Mouse (Mus musculus): ENCODE data around the gene BC048562.

Gene BC048562

DNA sequence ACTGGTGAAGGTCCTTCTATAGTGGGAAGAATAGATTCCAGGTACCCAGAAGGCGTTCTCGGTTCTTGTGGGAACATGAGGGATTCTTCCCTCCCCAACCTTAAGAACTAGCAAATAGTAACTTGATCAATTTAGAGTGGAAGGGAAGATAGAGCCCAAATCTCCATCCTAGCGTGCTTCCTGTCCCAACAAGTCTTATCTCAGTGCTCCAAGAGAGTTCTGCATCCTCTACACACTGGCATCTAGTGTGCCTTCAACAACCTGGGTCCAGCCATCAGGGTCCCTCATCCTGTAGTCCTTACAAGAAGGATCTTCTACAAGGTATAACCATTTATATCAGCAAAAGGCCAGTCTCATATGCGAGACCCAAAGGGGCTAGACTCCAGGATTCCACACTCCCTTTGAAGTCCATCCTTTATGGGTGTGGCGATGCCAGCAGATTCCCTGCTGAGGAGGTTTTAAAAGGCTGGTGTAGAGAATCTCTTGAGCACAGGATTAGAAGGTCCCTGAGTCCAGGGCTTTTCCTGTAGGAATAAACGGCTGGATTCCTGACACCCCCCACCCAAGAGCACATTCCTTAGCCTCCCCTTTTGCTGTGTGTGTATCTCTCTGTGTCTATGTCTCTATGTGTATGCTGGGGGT is 15.4 kb downstream of the BC048562 start:
- DNase-seq: no peak

DNA sequence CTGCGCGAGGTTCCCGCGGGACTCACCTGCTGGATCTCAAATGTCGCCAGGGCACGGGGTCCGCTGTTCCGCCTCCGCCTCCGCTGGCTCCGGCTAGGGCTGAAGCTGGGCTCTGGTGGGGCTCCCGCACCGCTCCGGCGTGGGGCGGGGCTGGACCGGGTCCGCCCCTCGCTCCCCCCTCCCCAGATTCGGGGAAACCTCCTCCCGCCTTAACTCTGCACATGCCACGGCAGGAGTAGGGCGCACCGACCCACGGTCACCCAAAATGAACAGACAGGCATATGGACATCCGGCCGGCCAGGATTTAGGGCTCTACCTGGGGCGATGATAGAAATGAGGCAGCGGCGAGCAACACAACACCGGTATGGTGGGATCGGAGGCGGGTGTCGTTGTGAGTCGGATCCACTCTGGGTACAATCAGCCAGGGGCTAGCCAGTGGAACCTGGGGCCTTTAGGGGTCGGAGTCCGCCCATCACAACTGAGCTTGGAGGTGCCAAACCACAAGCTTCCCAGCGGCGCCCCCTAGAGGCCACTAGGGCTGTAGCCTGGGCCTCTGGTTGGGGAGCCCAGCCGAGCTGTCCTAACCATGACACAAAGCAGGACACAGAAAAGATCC is 16.1 kb downstream of the BC048562 start:
- peak; percentile 78 for DNase-seq

DNA sequence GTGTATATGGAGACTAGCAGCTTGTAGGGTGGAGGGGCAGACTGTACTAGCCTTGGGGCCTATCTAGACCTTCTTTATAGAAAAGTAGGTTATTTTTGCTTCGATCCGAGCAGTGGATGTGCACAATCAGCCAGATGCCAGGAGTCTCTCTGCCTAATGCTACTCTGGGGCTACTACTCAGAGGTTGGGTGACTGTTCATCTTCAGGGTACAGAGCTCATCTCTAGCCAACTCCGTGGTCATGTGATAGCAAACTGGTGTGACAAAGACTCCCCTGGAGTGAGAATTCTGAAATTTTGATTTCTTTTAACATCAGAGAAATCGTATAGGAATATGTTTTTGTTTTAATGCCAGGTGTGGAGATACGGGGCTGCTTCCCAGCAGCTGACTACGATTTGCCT is 16.6 kb downstream of the BC048562 start:
- DNase-seq: no peak

DNA sequence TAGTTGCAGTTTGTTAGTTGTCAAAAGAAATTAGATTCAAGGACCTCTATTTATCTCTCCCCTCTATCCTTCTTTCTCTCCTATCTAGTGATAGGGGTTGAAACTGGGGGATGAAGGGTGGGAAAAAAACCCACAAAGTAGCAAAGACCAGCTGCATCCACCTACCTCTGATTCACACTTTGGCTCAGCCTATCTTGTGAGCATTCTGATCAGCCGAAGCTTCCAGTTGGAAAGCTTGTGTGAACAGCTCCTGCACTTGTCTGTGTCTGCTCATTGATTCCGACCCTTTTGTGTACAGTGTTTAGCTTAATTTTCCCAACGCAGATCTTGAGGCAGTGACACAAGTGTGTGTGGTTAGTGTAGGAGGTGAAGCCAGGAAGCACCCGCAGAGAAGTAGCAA is 17.2 kb downstream of the BC048562 start:
- no peak for DNase-seq

DNA sequence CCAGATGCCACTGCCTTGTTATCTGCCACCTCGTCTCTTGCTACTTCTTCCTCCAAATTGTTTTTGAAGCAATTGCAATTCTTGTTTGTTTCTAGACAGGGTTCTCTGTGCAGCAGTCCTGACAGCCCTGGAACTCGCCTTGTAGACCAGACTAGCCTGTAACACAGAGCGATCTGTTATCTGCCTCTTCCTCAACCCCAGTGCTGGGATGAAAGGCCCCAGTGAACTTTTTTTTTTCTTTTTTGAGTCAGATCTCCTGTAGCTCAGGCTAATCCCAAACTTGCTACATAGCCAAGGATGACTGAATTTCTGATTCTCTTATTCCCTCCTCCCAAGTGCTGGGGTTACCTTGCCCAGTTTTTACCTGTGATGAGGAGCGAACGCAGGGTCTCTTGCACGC is 18.1 kb downstream of the BC048562 start:
- DNase-seq: no peak

DNA sequence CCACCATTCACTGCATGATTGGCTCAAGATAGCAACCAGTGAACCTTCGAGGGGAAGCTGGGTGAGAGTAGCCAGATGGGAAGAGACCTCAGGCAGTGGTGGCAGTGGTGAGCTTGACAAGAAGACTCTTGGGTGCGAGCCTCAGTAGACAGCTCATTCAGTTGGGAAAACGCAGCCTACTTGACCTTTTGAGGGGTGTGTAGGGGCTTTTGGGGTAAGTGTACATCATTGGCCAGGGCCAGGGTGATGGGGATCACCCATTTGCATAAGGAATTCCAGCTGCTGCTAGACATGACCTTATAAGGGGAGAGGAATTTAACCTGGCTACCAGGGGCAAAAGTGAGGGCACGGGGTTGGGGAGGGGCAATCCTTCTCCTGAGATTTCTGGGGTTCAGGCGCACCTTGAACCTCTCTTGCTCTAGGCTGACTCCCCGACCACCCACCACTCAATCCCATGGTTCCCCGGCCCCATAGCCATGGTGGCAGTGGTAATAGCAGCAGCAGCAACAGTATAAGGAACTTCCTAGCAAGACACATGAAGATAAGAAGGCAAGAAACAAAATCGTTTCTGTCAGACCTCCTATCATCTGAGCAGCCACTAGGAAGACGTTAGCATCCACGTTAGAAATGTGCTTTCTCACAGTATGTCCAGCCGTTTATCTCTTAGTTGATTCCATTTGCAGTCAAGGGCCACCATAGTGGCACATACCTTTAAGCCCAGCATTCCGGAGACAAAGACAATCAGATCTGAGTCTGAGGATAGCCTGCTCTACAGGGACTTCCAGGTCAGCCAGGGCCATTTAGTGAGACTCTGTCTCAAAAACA is 19.7 kb downstream of the BC048562 start:
- DNase-seq: no peak

DNA sequence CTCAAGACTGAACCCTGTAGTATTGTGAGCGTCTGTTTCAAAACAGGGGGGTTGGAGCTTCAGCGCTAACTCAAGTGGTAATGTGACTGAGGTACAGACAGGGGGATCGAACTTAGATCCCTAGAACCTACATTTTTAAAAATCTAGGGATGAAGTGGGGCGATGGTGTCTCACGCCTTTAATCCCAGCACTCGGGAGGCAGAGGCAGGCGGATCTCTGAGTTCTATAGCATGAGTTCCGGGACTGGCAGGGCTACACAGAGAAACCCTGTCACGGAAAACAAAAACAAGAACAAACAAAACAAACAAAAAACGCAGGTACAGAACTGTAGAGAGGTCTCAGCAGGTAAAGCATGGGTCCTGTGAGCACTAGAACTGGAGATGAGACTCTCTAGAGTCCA is 20.7 kb downstream of the BC048562 start:
- DNase-seq: no peak

DNA sequence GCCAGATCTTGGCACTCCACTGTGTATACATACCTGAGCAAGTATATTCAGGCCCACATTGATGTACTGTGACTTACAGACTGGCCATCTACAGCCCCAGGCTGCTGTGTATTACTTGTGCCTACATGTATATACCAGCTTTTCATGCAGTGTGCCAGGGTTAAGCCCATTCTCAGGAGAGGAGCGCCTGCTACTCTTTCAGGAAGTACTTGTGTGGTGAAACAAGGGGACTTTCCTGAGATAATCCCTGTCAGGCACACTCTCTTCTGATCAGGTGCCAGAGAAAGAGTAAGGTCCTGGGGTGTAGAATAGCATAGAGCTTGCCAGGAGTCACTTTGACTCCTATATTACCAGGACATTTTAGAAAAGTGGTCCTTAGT is 23.6 kb downstream of the BC048562 start:
- DNase-seq: no peak

DNA sequence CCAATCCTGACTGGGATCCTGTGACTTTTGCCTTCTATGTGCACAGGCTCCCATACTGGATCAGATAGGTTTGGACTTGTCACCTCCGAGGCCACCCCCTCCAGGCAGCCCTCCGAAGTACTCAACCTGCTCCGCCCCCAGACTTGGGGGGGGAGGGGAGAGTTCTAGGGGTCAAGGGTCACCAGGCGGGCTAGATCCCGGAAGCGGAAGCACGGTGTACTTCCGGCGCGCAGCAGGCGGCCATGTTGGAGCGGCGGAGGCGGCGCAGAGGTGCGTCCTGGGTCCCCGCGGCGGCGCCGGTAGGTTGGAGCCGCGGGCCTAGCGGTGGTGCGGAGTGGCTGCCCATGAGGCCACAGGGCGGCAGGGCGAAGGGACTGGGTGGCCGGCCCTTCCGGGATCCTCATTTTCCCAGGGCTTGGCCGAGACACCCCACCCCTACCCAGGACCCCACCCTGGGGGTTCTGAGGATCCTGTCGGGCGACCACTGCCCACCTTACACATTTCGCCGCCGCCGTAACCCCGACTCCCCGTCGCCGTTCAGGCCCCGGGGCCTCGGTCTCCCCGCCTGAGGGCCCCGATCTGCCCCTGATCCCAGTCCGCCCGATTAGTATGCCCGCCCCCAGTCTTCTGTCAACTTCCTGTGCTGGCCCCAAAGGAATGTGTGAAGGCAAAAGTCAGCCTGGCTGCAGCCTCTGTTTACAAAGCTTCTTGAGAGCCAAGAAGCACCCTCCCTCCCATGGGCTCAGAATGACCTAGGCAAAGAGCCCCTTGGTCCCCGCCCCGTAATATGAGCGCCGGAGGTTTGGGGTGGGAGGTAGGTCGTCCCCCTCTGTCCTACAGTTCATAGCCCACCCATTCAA is 24.3 kb downstream of the BC048562 start, which contains the start of gene Ccdc71:
Gene Ccdc71 (plus strand): TSS at position 209 of the 860 bp plus-strand sequence.
- peak; percentile 81 for DNase-seq

DNA sequence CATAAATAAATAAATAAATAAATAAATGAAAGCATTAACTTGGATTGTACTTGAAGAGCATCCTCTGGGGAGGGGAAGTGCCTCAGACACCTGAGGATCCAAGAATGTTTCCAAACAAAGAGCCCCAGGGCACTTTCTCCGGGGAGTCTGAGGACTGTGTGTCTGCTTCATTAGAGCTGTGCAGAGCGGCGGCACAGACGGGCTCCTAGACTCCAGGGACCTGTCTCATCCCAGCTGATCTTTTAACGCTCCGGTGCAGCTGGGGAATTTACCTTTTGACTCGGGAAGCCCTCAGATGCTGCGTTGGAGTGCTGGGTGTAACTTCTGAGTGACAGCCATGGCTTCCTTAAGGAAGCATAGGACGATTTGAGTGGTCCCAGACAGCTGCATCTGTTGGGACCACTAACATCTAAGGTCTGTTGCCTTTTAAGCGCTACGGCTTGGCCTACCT is 24.9 kb downstream of the BC048562 start, which contains the start of gene Klhdc8b:
Gene Klhdc8b (minus strand): TSS at position 401 of the 451 bp plus-strand sequence.
- DNase-seq: peak; percentile 30

DNA sequence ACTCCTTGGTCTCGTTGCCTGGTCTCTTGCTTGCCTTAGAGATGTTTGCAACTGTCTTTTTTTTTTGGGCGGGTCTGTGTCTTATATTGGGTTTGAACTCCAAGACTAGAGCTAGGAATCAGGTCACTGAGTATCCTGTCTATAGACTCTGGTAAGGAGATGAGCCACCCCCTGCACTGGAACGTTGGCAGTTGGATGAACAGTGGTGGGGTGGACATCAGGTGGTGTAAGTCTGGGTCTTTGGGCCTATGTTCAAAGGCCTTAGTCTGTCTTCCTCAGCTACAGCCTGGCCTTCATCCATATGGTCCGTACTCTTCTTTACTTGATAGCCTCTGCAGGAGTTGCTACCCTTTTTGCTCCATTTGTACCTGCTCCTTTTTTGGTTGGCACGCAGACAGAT is 25.4 kb downstream of the BC048562 start:
- DNase-seq: no peak

DNA sequence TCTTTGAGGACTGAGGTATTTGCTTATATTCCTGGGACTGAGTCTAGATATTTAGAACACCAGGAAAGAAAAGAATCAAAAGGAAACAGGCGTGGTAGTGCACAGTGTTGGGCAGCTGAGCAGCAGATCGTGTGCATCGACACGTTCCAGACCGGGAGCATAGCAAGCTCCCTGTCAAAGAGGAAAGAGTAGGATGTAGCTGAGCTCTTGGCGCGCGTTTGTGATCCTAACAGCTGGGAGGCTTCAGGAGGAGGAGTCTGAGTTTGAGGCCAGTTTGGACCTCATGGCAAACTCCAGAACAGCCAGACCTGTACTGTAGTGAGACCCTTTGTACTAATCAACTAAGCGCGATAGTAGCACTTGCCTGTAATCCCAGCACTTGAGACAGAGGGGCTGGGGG is 25.9 kb downstream of the BC048562 start:
- no peak for DNase-seq

DNA sequence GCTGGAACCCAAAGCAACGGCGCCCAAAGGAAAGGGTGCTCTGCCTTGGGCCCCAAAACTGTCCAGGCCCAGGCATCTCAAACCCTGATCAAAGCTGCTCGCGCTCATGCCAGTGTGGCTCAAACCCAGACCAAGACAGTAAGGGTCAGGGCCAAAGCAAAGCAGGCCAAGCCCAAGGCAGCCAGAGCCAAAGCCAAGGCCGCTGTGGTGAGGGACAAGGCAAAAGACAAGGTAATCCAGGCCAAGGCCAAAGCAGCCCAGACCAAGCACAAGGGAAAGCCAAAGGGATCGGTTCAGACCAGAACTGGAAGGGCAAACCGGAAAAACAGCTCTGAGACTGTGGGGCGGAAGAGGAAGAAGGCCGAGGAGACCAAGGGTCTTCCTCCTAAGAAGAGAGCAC is 27.4 kb downstream of the BC048562 start:
- DNase-seq: no peak

DNA sequence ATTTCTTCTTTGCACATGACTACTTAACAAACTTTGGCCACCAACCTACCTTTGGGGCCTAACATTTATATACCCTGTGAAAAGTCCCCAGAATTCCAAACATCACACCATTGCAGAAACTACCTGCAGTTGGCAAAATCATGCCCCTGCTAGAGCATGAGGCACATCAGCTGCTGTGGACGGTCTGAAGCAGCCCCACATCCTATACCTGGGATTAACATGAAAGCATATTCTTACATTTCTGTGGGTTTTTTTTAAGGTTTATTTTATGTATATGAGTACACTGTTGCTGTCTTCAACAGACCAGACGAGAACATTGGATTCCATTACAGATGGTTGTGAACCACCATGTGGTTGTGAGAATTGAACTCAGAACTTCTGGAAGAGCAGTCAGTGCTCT is 29.9 kb downstream of the BC048562 start:
- no peak for DNase-seq

DNA sequence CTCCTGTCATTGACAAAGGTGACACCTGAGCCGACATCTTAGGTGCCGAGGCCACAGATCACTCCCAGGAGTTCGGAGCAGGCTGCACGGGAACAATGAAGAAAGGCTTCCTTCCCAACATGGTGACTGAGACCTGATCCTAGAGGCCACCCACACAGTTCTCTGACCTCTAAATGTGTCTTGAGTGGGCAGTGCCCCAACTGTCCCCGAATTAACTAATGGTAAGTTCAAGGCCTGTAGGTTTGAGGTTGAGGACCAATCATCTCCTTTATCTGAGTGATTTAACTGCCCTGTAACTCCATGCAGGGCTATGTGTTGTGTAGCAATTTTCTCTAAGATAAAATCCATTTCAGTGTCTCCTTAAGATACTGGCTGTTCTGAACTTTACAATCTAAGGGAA is 33.1 kb downstream of the BC048562 start:
- no peak for DNase-seq

DNA sequence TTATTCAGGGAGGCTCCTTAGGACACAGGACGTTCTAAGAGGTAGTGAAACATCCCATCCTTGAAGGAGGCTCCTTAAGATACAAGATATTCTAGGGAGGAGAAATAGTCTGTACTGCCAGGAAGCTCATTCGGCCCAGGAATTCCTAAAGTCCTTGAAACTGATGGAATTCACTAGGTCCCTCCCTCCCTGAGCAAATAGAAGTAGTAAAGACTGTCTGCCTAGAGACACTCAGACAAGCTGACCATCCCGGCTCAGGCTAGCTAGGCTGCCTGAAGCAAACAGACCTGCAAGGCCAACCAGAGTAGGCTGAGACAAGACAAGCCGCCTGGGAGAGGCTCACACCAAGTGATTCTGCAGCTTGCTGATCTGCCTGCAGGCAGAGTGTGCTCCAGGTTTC is 33.6 kb downstream of the BC048562 start:
- no peak for DNase-seq

DNA sequence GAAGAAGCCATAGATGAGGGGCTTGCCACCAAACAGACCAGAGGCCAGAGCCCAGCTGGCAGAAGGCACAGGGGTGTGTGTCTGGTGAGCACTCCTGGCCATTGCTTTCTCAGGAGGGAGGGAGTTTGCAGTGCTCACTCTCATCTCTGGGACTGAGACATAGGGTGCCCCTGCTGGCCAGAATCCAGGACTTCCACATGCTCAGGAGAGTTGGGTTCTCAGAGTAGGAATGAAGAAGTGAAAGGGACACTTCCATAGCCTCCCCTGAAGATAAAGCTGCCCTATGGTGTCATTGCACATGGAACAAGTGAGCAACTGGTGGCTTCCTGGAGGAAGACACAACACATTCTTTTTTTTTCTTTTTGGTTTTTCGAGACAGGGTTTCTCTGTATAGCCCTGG is 38.2 kb downstream of the BC048562 start:
- no peak for DNase-seq

DNA sequence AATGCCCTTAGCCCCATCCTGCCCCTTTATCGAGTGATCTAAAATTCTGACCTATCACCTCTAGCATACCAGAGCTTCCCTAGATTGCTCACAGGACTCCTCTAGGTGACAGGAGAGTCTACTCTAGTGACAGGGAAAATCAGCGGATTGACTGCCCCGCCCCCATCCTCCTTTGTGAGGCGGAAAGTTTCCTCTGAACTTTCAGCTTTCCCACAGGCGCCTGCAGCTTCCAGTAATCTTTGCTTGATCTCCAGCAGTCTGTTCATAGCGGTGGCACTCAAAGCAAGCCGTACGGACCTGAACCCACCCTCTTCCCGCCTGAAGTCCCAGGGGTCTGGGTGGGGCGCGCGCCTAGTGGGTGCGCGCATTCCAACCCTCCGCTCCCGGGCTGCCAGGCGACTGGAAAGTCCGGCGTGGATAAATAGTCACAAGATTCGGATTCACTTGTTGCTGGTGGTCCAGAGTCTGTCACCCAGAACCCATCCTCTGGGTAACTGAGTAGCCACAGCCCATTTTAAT is 42.4 kb downstream of the BC048562 start:
- peak; percentile 83 for DNase-seq

DNA sequence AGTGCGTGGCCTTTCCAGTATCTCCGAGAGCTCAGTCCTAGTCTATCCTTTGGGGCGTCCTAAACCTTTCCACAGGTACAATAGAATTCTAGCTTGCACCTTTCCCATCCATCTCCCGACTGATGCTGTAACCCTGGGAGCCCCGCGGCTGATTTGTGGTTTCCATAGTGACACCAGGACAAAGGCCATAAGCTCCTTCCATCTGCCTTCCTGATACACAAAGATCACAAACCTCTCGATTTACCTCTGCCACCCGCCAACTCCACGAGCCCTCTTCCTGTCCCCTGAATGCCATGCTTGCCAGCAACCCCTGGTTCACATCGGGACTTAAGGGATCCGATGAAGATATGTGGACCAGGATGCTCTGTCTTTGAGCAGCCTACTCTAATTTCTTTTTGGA is 43.0 kb downstream of the BC048562 start:
- DNase-seq: peak; percentile 3

DNA sequence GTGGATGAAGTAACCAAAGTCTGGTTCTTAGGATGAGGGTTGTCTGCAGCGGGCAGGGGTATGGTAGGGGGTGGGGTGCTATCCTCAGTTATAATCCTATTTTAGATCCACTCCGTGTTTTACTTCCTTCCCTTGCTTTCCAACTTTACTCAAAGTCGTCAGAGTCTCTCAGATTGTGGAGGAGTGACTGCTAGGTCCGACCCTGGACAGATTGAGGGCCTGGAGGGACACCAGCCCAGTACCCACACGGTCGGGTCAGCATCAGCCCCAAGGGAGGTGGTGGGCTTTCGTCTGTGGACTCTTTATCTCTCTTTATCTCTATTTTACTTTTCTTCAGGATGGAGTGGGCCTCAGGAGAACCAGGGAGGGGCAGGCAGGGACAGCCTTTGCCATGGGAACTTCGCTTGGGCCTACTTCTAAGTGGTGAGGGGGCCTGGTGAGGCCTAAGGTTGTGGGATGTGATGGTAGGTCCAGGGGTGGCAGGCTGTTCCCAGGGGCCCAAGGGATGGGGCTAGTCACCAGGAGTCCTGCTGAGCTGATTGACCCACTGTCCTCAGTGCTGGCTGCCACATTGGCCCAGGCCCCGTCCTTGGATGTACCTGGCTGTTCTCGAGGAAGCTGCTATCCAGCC is 43.6 kb downstream of the BC048562 start, which contains the start of gene Lamb2:
Gene Lamb2 (plus strand): TSS at position 16 of the 631 bp plus-strand sequence.
- no peak for DNase-seq

DNA sequence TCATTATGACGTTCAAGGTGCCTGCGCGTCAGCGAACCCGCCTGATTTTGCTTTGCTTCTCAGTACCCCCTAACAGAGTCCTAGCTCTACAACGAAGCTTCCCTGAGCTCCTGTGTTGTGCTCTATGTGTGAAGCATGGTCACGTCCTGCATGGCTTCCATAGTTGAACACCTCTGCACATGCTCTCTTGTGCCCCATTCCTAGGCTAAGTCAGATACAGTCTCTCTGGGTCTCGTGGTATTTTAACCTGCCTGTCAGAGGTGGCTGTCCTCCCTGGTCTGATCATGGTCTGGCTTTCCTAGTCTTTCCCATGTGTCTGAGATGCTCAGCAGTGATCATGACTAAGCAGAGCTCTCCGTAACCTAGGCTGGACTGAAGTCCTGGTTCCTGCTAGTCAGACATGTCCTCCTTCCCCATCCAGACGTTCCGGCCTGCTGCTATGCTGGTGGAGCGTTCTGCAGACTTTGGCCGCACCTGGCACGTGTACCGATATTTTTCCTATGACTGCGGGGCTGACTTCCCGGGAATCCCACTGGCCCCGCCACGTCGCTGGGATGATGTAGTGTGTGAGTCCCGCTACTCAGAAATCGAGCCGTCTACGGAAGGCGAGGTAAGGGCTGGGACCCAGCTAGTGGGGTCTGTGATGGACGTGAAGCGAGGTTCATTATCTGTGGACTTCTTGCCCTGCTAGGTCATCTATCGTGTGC is 44.7 kb downstream of the BC048562 start:
- DNase-seq: no peak
